Mouse (Mus musculus) G1E (cell line): ENCODE data around the gene Src. TPM values are rescaled to one million over a fixed set of nuclear protein-coding genes. Genes with fewer than 3 reads are reported as not detected.

ENCODE experiments used
- ATAC-seq: 2 replicates; pipeline ENCODE4 v1.8.0; 2016; ENCODE audit warnings: mild to moderate bottlenecking; ENCODE audit not compliant: insufficient number of reproducible peaks, poor library complexity, low FRiP score, severe bottlenecking; ENCODE audit errors: extremely low read depth
- DNase-seq: peaks from one replicate; pipeline ENCODE4 v3.0.0; 2012; ENCODE audit warnings: low spot score
- H3K27me3 ChIP-seq: 2 replicates; pipeline ENCODE4 v1.6.1; 2012; ENCODE audit warnings: mild to moderate bottlenecking, low read length, inconsistent platforms; ENCODE audit not compliant: insufficient read depth
- H3K36me3 ChIP-seq: replicated peaks from 2 replicates; pipeline ENCODE3; 2012; ENCODE audit warnings: mild to moderate bottlenecking, inconsistent platforms
- H3K4me1 ChIP-seq: 2 replicates; pipeline ENCODE4 v1.6.1; 2012; ENCODE audit warnings: low read depth, low read length, inconsistent platforms, mixed read lengths; ENCODE audit not compliant: insufficient read depth
- H3K4me3 ChIP-seq: 2 replicates; pipeline ENCODE4 v1.5.1; 2012; ENCODE audit warnings: low read depth, mild to moderate bottlenecking, inconsistent platforms, low read length, moderate library complexity, mixed read lengths
- H3K9me3 ChIP-seq: replicated peaks from 2 replicates; pipeline ENCODE4 v1.6.1; 2012; ENCODE audit warnings: inconsistent platforms
- CTCF ChIP-seq: IDR thresholded peaks from 2 replicates; pipeline ENCODE4 v1.5.1; 2012; ENCODE audit warnings: low read depth, low read length, inconsistent platforms, mixed read lengths
- GATA1 ChIP-seq: IDR thresholded peaks from 2 replicates; pipeline ENCODE4 v1.6.1; 2012; ENCODE audit warnings: borderline replicate concordance, low read length, inconsistent platforms, mixed read lengths
- GATA2 ChIP-seq: IDR thresholded peaks from 2 replicates; pipeline ENCODE4 v1.6.1; 2012; ENCODE audit warnings: low read depth, low read length, inconsistent platforms, borderline replicate concordance
- POLR2AphosphoS5 ChIP-seq: IDR thresholded peaks from 2 replicates; pipeline ENCODE4 v1.6.1; 2012; ENCODE audit warnings: low read depth, low read length, inconsistent platforms; ENCODE audit not compliant: insufficient replicate concordance
- TAL1 ChIP-seq: conservative IDR thresholded peaks from 2 replicates; pipeline ENCODE4 v1.6.1; 2012; ENCODE audit warnings: low read depth, low read length, inconsistent platforms, mixed read lengths
- polyA plus RNA-seq: library from polyadenylated mRNA; stranded (reverse); fragments of >175 nt; gene quantifications from 2 replicates; pipeline ENCODE4 v1.2.3, GENCODE M21; 2012
- total RNA-seq, 2 experiments: library from RNA; stranded (forward) in 1 of 2; stranded (reverse) in 1 of 2; fragments of 200-1000 nt in 1 of 2; fragments of >200 nt in 1 of 2; fragmentation: Nextera tagmentation in 1 of 2; gene quantifications; 2 replicates each; pipeline ENCODE4 v1.2.3; 2014 to 2017

The Src gene
- total and polyA plus RNA-seq, 3 experiments: 0.22 to 0.49 TPM; not detected in 1

DNA sequence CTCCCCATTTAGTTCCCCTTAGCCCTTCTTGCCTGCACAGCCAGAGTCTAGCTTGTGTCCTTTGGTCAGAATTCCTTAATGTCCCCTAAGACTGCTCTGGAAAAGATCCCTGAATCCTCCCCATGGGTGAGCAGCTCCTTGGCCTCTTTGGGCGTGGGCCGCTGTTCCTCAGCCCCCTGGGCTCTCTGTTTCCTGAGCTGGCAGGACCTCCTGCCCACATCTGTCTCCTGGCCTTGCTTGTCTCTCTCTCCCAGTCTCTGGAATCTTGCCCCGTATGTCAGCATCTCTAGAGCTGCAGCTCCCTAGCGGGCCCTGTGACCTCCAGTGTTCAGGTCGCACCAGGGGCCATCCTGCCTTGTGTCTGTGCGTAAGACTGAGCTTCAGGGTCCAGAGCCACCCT is 101.2 kb downstream of the Src start:
- H3K4me1 ChIP-seq: no peaks in the 10 kb centered on the region
- DNase-seq (no peak), ATAC-seq (no peak)
- no peaks in the 10 kb centered on the region for H3K36me3 ChIP-seq
- H3K9me3 ChIP-seq: no peaks in the 10 kb centered on the region
- peaks cover 7% of the 10 kb centered on the region for H3K27me3 ChIP-seq
- no peak overlapping the region for H3K4me3 ChIP-seq
- TF ChIP-seq GATA2 (no peak), GATA1 (no peak), CTCF (no peak), TAL1 (no peak), POLR2AphosphoS5 (no peak)

DNA sequence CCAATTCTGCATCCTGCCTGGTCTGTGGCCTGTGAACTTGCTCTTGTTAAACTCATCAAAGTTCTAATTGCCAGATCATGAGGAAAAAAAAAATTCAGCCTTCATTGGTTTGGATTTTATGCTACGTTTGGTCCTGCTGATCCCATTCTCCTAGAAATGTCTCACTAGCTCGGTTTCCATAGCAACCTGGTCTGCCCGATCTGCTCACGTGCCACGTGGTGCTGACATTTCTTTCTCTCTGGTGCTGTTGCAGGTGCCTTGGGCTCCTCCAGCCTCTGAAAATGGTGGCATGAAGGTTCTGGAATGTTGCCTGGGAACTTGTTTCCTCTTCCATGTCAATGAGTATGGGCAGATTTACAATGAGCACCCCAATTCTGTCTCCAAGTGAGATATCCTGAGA is 102.3 kb downstream of the Src start:
- ATAC-seq: no peak
- Histone ChIP-seq H3K27me3 (peaks cover 5% of the 10 kb centered on the region), H3K4me1 (no peaks in the 10 kb centered on the region)

More for the DNA sequence above, 102.3 kb downstream of the Src start:
- Histone ChIP-seq H3K9me3 (no peaks in the 10 kb centered on the region), H3K4me3 (no peak overlapping the region), H3K36me3 (no peaks in the 10 kb centered on the region)
- no peak for DNase-seq
- TF ChIP-seq GATA2: no peak
- no peak for TF ChIP-seq CTCF
- TF ChIP-seq TAL1: no peak
- no peak for TF ChIP-seq POLR2AphosphoS5
- no peak for TF ChIP-seq GATA1

Other genes starting within 250 kb of the Src start
- 96.7 and 97.4 TPM in 2 replicates for gene Rbl1, start 213.9 kb upstream of the Src start, total RNA-seq (2014; fragmentation: Nextera tagmentation)
- gene Rbl1, start 213.9 kb upstream of the Src start, total RNA-seq (2017): 74.1 and 88.2 TPM in 2 replicates
- 10.9 and 11.1 TPM in 2 replicates for gene Rbl1, start 213.9 kb upstream of the Src start, polyA plus RNA-seq
- 197 and 213 TPM in 2 replicates for gene Rpn2, start 139.4 kb upstream of the Src start, total RNA-seq (2014; fragmentation: Nextera tagmentation)
- 156 and 189 TPM in 2 replicates for gene Rpn2, start 139.4 kb upstream of the Src start, total RNA-seq (2017)
- 99.6 and 110 TPM in 2 replicates for gene Rpn2, start 139.4 kb upstream of the Src start, polyA plus RNA-seq
- gene Mroh8, start 138.9 kb upstream of the Src start, total RNA-seq (2014; fragmentation: Nextera tagmentation): 1.4 and 2.0 TPM in 2 replicates
- 0.66 and 1.2 TPM in 2 replicates for gene Mroh8, start 138.9 kb upstream of the Src start, total RNA-seq (2017)
- gene Mroh8, start 138.9 kb upstream of the Src start, polyA plus RNA-seq: 0.37 and 0.51 TPM in 2 replicates
- gene Ghrh, start 70.9 kb upstream of the Src start, total RNA-seq (2014; fragmentation: Nextera tagmentation): not detected in 2 replicates
- gene Ghrh, start 70.9 kb upstream of the Src start, total RNA-seq (2017): 0.76 TPM in 1 of 2 replicates, not detected in the other
- gene Ghrh, start 70.9 kb upstream of the Src start, polyA plus RNA-seq: not detected in 2 replicates
- 20.6 and 21.6 TPM in 2 replicates for gene Manbal, start 50.9 kb upstream of the Src start, total RNA-seq (2014; fragmentation: Nextera tagmentation)
- 19.2 and 19.6 TPM in 2 replicates for gene Manbal, start 50.9 kb upstream of the Src start, total RNA-seq (2017)
- 55.2 and 56.3 TPM in 2 replicates for gene Manbal, start 50.9 kb upstream of the Src start, polyA plus RNA-seq
- not detected in 2 replicates for gene Nnat, start 141.6 kb downstream of the Src start, total RNA-seq (2014; fragmentation: Nextera tagmentation)
- gene Nnat, start 141.6 kb downstream of the Src start, total RNA-seq (2017): not detected in 2 replicates
- not detected in 2 replicates for gene Nnat, start 141.6 kb downstream of the Src start, polyA plus RNA-seq
- 24.1 and 27.2 TPM in 2 replicates for gene Blcap, start 152.8 kb downstream of the Src start, total RNA-seq (2014; fragmentation: Nextera tagmentation)
- gene Blcap, start 152.8 kb downstream of the Src start, total RNA-seq (2017): 22.0 and 23.3 TPM in 2 replicates
- gene Blcap, start 152.8 kb downstream of the Src start, polyA plus RNA-seq: 16.7 and 17.3 TPM in 2 replicates